Mouse (Mus musculus): Measurements from ENCODE around the gene Nek6.

GRCm38 (mm10) chr2:38542366-38542765, 30.9 kb downstream of the Nek6 start:
- TF ChIP-seq POLR2A (IDR thresholded peaks at IDR 0.05; ENCODE audit: control insufficient read depth, low read depth, low read length) (no peak), CTCF (IDR thresholded peaks at IDR 0.05; ENCODE audit: control insufficient read depth, insufficient read depth, insufficient replicate concordance, low read depth, low read length) (no peak)
